In genomic region chr6:48086471-48086878, GRCm38 (mm10) we compare ENCODE assay signal across 8 mouse cellular contexts. TPM values are rescaled to one million over a fixed set of nuclear protein-coding genes. Genes with fewer than 3 reads are reported as not detected.
DNase-seq lines count a peak whose midpoint lies in the region; ATAC-seq and TF ChIP-seq lines count a peak whose summit lies in the region.

Gene Zfp746, minus strand, starts transcription at chr6:48086593.

- H3K9ac ChIP-seq in embryonic facial prominence, embryonic 14.5 days (ENCODE audit: low read depth, low read length), result peak within 1 kb of the TSS; percentile 99
- peak within 1 kb of the TSS; percentile 99 for H3K9ac ChIP-seq in limb, embryonic 14.5 days (ENCODE audit: low read depth, low read length, severe bottlenecking)
- peak within 1 kb of the TSS; percentile 95 for H3K9ac ChIP-seq in midbrain, postnatal 0 days (replicated peaks; ENCODE audit: low read length, poor library complexity, severe bottlenecking)

- no peaks in the 10 kb centered on the region for H3K4me1 ChIP-seq in embryonic facial prominence, embryonic 14.5 days (ENCODE audit: control insufficient read depth, insufficient read depth, low read length)
- H3K4me1 ChIP-seq in limb, embryonic 14.5 days (ENCODE audit: control insufficient read depth, insufficient read depth, low read length), result peaks cover 9% of the 10 kb centered on the region
- H3K4me1 ChIP-seq in midbrain, postnatal 0 days (ENCODE audit: insufficient read depth, low read length), result 0 out of 2 replicates have a peak, but pooled peaks cover 6% of the 10 kb centered on the region

- H3K36me3 ChIP-seq in embryonic facial prominence, embryonic 14.5 days (ENCODE audit: control insufficient read depth, insufficient read depth, low read length), result peaks cover 24% of the 10 kb centered on the region
- peaks cover 27% of the 10 kb centered on the region for H3K36me3 ChIP-seq in limb, embryonic 14.5 days (ENCODE audit: control insufficient read depth, insufficient read depth, low read length)
- peaks cover 21% of the 10 kb centered on the region for H3K36me3 ChIP-seq in midbrain, postnatal 0 days (ENCODE audit: insufficient read depth, low read length)

- WGBS in embryonic facial prominence, embryonic 14.5 days, result under 1% methylated on average over 24 of the region's 53 CpGs
- WGBS in limb, embryonic 14.5 days, result under 1% methylated on average over 22 of the region's 53 CpGs
- under 1% methylated on average over 50 of the region's 53 CpGs for WGBS in midbrain, postnatal 0 days

- no peaks in the 10 kb centered on the region for H3K27me3 ChIP-seq in embryonic facial prominence, embryonic 14.5 days (replicated peaks; ENCODE audit: control insufficient read depth, insufficient read depth, low read length)
- no peaks in the 10 kb centered on the region for H3K27me3 ChIP-seq in limb, embryonic 14.5 days (ENCODE audit: control insufficient read depth, insufficient read depth, low read length)
- H3K27me3 ChIP-seq in midbrain, postnatal 0 days (ENCODE audit: insufficient read depth, low read length), result no peaks in the 10 kb centered on the region

- H3K27ac ChIP-seq in embryonic facial prominence, embryonic 14.5 days (replicated peaks; ENCODE audit: low read depth, low read length), result peak within 1 kb of the TSS; percentile 85
- H3K27ac ChIP-seq in limb, embryonic 14.5 days (replicated peaks; ENCODE audit: low read depth, low read length), result peak within 1 kb of the TSS; percentile 84
- H3K27ac ChIP-seq in midbrain, postnatal 0 days (ENCODE audit: low read depth, low read length), result peak within 1 kb of the TSS; percentile 85

- H3K4me3 ChIP-seq in embryonic facial prominence, embryonic 14.5 days (ENCODE audit: low read depth, low read length), result peak within 1 kb of the TSS; percentile 82
- H3K4me3 ChIP-seq in limb, embryonic 14.5 days (replicated peaks; ENCODE audit: low read length), result peak within 1 kb of the TSS; percentile 84
- peak within 1 kb of the TSS; percentile 83 for H3K4me3 ChIP-seq in midbrain, postnatal 0 days (ENCODE audit: low read depth, low read length)

- ATAC-seq in embryonic facial prominence, embryonic 14.5 days (ENCODE audit: low read depth), result peak; percentile 93
- peak; percentile 89 for ATAC-seq in limb, embryonic 14.5 days (ENCODE audit: low FRiP score, low read depth)
- peak; percentile 90 for ATAC-seq in midbrain, postnatal 0 days (ENCODE audit: low FRiP score)

- H3K9me3 ChIP-seq in embryonic facial prominence, embryonic 14.5 days (ENCODE audit: control insufficient read depth, low read length), result no peaks in the 10 kb centered on the region
- H3K9me3 ChIP-seq in limb, embryonic 14.5 days (ENCODE audit: control insufficient read depth, low read length), result no peaks in the 10 kb centered on the region
- H3K9me3 ChIP-seq in midbrain, postnatal 0 days (ENCODE audit: low read length), result no peaks in the 10 kb centered on the region

- peak within 1 kb of the TSS; percentile 58 for H3K4me2 ChIP-seq in embryonic facial prominence, embryonic 14.5 days (ENCODE audit: low read depth, low read length)
- H3K4me2 ChIP-seq in limb, embryonic 14.5 days (replicated peaks; ENCODE audit: low read depth, low read length, severe bottlenecking), result peak within 1 kb of the TSS; percentile 78
- H3K4me2 ChIP-seq in midbrain, postnatal 0 days (ENCODE audit: low read depth, low read length, poor library complexity, severe bottlenecking), result peak within 1 kb of the TSS; percentile 69

- DNase-seq in 3T3-L1 (ENCODE audit: low read depth, low spot score), result peak; percentile 85
- peak; percentile 78 to 93 for DNase-seq in adrenal gland, postnatal 4 days (ENCODE audit: low spot score in 2 of 2)
- DNase-seq in embryonic facial prominence, embryonic 14.5 days (ENCODE audit: low spot score), result peak; percentile 92
- DNase-seq in heart, adult 8-10 months (ENCODE audit: low spot score), result peak; percentile 87
- peak; percentile 91 for DNase-seq in kidney, adult 9 months
- peak; percentile 81 for DNase-seq in limb, embryonic 14.5 days (ENCODE audit: low spot score)
- DNase-seq in midbrain, postnatal 0 days (ENCODE audit: low spot score), result peak; percentile 91
- peak; percentile 93 to 96 for DNase-seq in spleen, postnatal 14 days (ENCODE audit: low spot score in 2 of 2)

- TF ChIP-seq POLR2A in limb, embryonic 14.5 days (IDR thresholded peaks at IDR 0.05; ENCODE audit: borderline replicate concordance, extremely low read depth, insufficient read depth, insufficient read length), result no peak

- peak; percentile 71 for TF ChIP-seq CTCF in midbrain, postnatal 0 days (IDR thresholded peaks at IDR 0.05)

RNA-seq across cellular contexts. Expression of gene Zfp746, which starts in this region (rescaled TPM):
- 10 to 100 TPM; 31.7 to 37.8 TPM for total RNA-seq in adrenal gland, postnatal 4 days (2021)
- polyA plus RNA-seq in embryonic facial prominence, embryonic 14.5 days (2014; fragmentation: Nextera tagmentation; extraction: Ambion mirVana), result 21.2 and 21.6 TPM in 2 replicates
- total RNA-seq in heart, adult 8-10 months (2022), result 10 to 100 TPM in 2 of 4 experiments, 1 to 10 TPM in 2; 9.4 to 10.9 (median 10.0) TPM
- 34.8 and 42.9 TPM in 2 replicates for polyA plus RNA-seq in limb, embryonic 14.5 days (2012; rRNA removed)
- 26.1 and 27.5 TPM in 2 replicates for polyA plus RNA-seq in limb, embryonic 14.5 days (2014; fragmentation: Nextera tagmentation; extraction: Ambion mirVana)
- total RNA-seq in midbrain, postnatal 0 days (2014; rRNA removed), result 40.0 and 46.7 TPM in 2 replicates
- 13.9 and 15.7 TPM in 2 replicates for polyA plus RNA-seq in midbrain, postnatal 0 days (2015; fragmentation: Nextera tagmentation; extraction: Ambion mirVana)

Comparison
In these comparisons a context has a peak if more than half of its experiments do, and no peak if none do; other contexts are left out.
1. Peak in every context shown above with its lines: DNase-seq, ATAC-seq, H3K4me3 ChIP-seq and H3K27ac ChIP-seq.